Mouse (Mus musculus): Measurements from ENCODE around the gene Gtsf1. TPM values are rescaled to one million over a fixed set of nuclear protein-coding genes. Genes with fewer than 3 reads are reported as not detected.

The Gtsf1 gene
- polyA plus RNA-seq, 1 experiment from 2014 or later = not detected

DNA sequence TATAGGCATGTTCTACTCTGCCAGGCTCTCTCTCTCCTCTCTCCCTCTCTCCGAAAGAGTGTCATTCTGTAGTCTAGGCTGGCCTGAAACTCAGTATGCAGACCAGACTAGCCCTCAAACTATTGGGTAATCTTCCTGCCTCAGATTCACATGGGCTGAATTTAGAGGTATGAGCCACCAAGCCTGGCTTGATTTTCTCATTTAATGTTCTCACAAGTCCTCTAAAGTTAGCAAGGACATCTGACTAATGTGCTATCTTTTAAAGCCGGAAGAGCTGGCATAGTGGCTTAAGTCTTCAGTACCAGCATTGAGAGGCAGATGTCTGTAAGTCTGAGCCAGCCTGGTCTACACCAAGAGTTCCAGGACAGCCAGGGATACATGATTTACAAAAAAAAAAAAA lies 48.2 kb downstream of the Gtsf1 start:
- ATAC-seq (ENCODE audit: low FRiP score) (no peak), DNase-seq (ENCODE audit: low spot score) (no peak)
- 95% methylated on average over 2 of the region's 2 CpGs for WGBS
- no peak overlapping the region for H3K4me3 ChIP-seq (replicated peaks; ENCODE audit: low read length)
- H3K4me2 ChIP-seq (replicated peaks) = no peak overlapping the region
- no peaks in the 10 kb centered on the region for H3K4me1 ChIP-seq (replicated peaks; ENCODE audit: control insufficient read depth, insufficient read depth, low read length)
- no peak overlapping the region for H3K9ac ChIP-seq
- H3K27ac ChIP-seq = no peak overlapping the region
- H3K36me3 ChIP-seq (replicated peaks; ENCODE audit: control insufficient read depth, insufficient read depth) = no peaks in the 10 kb centered on the region
- H3K9me3 ChIP-seq (ENCODE audit: control insufficient read depth, low read length) = no peaks in the 10 kb centered on the region
- H3K27me3 ChIP-seq (ENCODE audit: control insufficient read depth, insufficient read depth, low read length) = no peaks in the 10 kb centered on the region

DNA sequence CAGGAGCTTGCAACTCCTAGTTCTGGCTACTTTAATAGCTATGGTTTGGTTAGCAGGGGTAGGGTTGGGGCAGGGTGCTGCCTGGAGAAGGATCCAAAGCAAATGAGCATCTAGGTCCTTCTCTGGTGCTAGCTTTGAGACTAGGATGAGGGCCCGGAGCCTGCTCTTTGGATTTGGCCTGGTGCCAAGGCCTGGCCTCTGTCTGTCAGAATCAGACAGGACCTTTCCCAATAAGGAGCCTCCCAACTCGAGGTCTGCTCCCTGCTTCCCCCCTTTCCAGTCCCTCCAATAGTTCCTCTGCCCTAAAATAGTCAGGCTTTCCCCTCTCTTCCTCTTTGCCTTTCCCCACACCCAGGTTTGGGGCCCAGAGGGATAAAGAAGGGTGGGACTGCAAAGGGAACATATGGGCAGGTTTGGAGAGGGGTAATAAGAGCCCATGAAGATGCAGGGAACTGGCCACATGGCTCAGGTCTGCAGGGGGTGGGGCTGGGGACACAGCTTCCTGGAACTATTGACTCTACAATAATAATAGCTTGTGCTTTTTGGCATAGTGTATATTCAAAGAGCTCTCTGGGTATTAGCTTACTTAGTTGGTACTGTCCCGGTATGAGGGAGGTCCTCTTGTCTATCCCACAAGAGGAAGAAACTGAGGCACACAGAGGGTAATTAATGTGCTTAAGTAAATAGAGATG lies 51.5 kb downstream of the Gtsf1 start:
- 50% methylated on average over 3 of the region's 3 CpGs for WGBS
- Histone ChIP-seq H3K36me3 (replicated peaks; ENCODE audit: control insufficient read depth, insufficient read depth) (no peaks in the 10 kb centered on the region), H3K4me2 (replicated peaks) (no peak overlapping the region), H3K4me3 (replicated peaks; ENCODE audit: low read length) (no peak overlapping the region), H3K9ac (no peak overlapping the region), H3K4me1 (replicated peaks; ENCODE audit: control insufficient read depth, insufficient read depth, low read length) (no peaks in the 10 kb centered on the region), H3K9me3 (ENCODE audit: control insufficient read depth, low read length) (no peaks in the 10 kb centered on the region), H3K27me3 (ENCODE audit: control insufficient read depth, insufficient read depth, low read length) (no peaks in the 10 kb centered on the region), H3K27ac (no peak overlapping the region)
- DNase-seq (ENCODE audit: low spot score) = no peak
- no peak for ATAC-seq (ENCODE audit: low FRiP score)

DNA sequence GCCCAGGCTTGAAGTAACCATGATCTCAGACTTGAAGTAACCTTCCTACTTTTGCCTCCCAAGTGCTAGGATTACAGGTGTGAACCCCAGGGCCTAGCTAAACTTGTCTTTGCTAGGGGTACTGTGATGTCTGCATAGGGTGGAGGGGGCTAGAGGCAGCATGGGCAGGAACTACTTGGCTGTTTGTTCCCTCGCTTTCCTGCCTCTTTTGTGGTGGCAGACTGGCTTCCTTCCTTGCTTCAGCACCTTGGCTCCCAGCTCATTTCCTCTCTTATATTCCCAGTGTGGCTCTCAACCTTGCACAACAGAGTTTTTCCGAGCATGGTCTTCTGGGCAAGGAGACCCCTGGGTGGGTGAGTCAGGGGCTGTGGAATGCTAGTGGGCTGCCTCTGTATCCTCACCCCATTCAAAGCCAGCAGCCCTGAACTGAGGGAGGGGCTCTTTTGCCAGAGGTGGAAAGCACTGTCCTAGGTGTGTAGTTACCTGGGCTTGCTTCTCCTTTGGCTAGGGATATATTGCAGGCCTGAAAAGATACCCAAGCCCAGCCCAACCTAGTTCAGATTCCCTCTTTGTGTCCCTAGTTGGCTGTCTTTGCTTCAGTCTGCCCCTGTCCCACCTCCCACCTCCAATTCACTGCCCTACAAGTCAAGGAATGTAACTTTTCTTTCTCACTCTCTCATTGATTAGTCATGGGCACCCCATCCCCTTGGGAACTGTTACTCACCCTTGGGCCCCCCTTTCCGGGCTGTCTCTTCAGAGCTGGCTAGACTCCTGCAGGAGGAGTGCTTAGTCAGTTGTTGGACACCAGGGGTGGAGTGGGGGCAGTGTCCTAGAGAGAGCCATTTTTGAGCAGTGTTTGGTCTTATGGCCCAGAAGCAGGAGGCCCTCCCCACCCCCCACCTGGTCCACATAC lies 52.3 kb downstream of the Gtsf1 start:
- H3K36me3 ChIP-seq (replicated peaks; ENCODE audit: control insufficient read depth, insufficient read depth) = no peaks in the 10 kb centered on the region
- DNase-seq (ENCODE audit: low spot score) (no peak), ATAC-seq (ENCODE audit: low FRiP score) (no peak)
- no peaks in the 10 kb centered on the region for H3K4me1 ChIP-seq (replicated peaks; ENCODE audit: control insufficient read depth, insufficient read depth, low read length)
- H3K9me3 ChIP-seq (ENCODE audit: control insufficient read depth, low read length) = no peaks in the 10 kb centered on the region
- H3K4me3 ChIP-seq (replicated peaks; ENCODE audit: low read length) = no peak overlapping the region
- no peak overlapping the region for H3K4me2 ChIP-seq (replicated peaks)
- H3K27ac ChIP-seq = no peak overlapping the region
- H3K27me3 ChIP-seq (ENCODE audit: control insufficient read depth, insufficient read depth, low read length) = no peaks in the 10 kb centered on the region
- H3K9ac ChIP-seq = no peak overlapping the region
- WGBS = 70% methylated on average over 3 of the region's 3 CpGs

DNA sequence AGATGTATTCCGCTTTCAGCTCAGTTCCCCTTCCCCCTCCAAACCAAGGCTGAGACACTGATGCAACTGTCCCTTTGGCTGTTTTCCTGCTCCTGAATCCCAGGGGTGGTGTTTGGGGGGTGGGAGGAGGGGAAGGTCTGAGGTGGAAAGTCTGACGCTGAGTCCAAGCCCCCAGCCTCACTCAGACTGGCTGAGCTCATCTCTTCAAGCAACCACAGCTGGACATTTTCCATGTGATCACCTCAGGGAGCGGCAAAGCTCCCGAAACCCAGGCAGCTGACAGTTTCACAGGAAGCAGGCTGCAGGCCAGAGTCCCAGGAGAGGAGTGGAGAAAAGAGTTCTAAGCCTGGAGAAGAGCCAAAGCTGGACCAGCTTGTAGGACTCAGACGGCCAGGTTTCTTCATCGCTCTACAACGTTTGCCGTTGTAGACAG lies 53.4 kb downstream of the Gtsf1 start:
- no peak overlapping the region for H3K9ac ChIP-seq
- no peaks in the 10 kb centered on the region for H3K4me1 ChIP-seq (replicated peaks; ENCODE audit: control insufficient read depth, insufficient read depth, low read length)
- no peak for ATAC-seq (ENCODE audit: low FRiP score)
- 55% methylated on average over 8 of the region's 8 CpGs for WGBS
- H3K9me3 ChIP-seq (ENCODE audit: control insufficient read depth, low read length) = no peaks in the 10 kb centered on the region
- no peak overlapping the region for H3K4me3 ChIP-seq (replicated peaks; ENCODE audit: low read length)
- H3K36me3 ChIP-seq (replicated peaks; ENCODE audit: control insufficient read depth, insufficient read depth) = no peaks in the 10 kb centered on the region
- DNase-seq (ENCODE audit: low spot score) = no peak
- H3K27ac ChIP-seq = no peak overlapping the region
- no peaks in the 10 kb centered on the region for H3K27me3 ChIP-seq (ENCODE audit: control insufficient read depth, insufficient read depth, low read length)
- no peak overlapping the region for H3K4me2 ChIP-seq (replicated peaks)

DNA sequence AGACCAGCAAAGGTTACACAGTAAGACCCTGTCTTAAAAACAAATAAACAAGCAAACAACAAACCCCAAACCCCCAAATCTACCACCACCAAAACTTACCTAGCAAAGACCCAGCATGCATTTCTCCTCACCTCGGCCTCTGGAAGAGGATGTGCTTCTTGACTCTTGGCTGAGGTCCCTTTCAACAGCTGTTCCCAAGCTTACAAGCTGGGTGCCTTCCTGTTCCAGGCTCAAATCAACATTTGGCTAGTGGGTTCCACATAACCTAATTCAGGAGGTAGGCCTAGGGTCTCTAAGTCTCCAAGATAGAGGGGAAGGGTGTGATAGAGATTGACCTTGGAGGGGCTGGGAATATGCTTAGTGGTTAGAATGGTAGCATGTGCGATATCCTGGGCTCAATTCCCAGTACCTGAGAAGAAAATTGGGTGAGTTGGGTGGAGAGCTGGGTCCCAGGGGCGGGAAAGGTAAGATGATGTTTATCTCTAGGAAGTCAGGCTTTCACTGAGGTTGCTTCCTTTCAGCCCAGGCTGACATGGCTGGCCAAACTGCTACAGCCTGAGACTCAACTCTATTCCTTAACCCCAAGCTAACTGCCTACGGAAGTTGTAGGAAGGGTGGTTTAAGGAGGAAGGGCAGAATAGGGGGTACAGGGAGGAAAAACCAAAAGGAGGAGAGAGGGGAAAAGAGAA lies 55.0 kb downstream of the Gtsf1 start:
- H3K4me3 ChIP-seq (replicated peaks; ENCODE audit: low read length) = no peak overlapping the region
- no peak for DNase-seq (ENCODE audit: low spot score)
- no peaks in the 10 kb centered on the region for H3K36me3 ChIP-seq (replicated peaks; ENCODE audit: control insufficient read depth, insufficient read depth)
- no peak overlapping the region for H3K27ac ChIP-seq
- ATAC-seq (ENCODE audit: low FRiP score) = no peak
- no peaks in the 10 kb centered on the region for H3K27me3 ChIP-seq (ENCODE audit: control insufficient read depth, insufficient read depth, low read length)
- H3K9ac ChIP-seq = no peak overlapping the region
- H3K9me3 ChIP-seq (ENCODE audit: control insufficient read depth, low read length) = no peaks in the 10 kb centered on the region
- 88% methylated on average over 4 of the region's 4 CpGs for WGBS
- no peak overlapping the region for H3K4me2 ChIP-seq (replicated peaks)
- no peaks in the 10 kb centered on the region for H3K4me1 ChIP-seq (replicated peaks; ENCODE audit: control insufficient read depth, insufficient read depth, low read length)

DNA sequence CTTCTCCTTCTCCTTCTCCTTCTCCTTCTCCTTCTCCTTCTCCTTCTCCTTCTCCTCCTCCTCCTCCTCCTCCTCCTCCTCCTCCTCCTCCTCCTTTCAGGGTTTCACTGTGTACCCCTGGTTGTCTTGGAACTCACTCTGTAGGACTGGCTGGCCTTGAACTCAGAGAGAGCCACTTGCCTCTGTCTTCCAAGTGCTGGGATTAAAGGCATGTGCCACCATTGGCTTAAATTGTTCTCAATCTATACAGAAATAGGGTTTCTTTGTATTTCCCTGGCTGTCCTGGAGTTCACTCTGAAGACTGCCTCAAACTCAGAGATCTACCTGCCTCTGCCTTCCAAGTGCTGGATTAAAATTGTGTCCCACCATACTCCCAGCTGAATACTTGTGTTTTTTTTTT lies 57.8 kb downstream of the Gtsf1 start:
- no peaks in the 10 kb centered on the region for H3K9me3 ChIP-seq (ENCODE audit: control insufficient read depth, low read length)
- no peak for ATAC-seq (ENCODE audit: low FRiP score)
- H3K4me1 ChIP-seq (replicated peaks; ENCODE audit: control insufficient read depth, insufficient read depth, low read length) = no peaks in the 10 kb centered on the region
- no peak overlapping the region for H3K9ac ChIP-seq
- no peaks in the 10 kb centered on the region for H3K36me3 ChIP-seq (replicated peaks; ENCODE audit: control insufficient read depth, insufficient read depth)
- no peak for DNase-seq (ENCODE audit: low spot score)
- no peaks in the 10 kb centered on the region; the same call in 1 of the 2 replicates for H3K27me3 ChIP-seq (ENCODE audit: control insufficient read depth, insufficient read depth, low read length)
- no peak overlapping the region for H3K4me2 ChIP-seq (replicated peaks)
- H3K4me3 ChIP-seq (replicated peaks; ENCODE audit: low read length) = no peak overlapping the region
- H3K27ac ChIP-seq = no peak overlapping the region

DNA sequence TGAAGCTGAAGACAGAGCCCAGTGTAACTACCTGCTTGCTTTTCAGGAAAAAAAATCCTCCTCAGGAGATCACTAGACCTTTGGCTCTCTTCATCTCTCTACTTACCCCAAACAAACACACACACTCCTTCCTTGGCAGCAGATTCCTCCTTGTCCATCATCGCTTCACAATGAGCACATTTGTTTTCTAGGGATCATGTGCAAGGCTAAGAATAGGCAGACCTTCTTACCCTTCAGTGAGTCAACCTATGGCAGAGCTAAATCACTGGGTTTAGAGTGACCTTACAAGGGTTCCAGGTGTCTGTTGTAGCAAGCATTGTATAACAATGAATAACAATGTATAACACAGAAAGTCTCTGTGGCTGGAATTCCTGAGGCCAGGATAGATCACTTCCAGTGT lies 58.5 kb downstream of the Gtsf1 start:
- H3K9ac ChIP-seq = no peak overlapping the region
- peaks cover 3% of the 10 kb centered on the region for H3K4me1 ChIP-seq (replicated peaks; ENCODE audit: control insufficient read depth, insufficient read depth, low read length)
- no peak overlapping the region for H3K4me3 ChIP-seq (replicated peaks; ENCODE audit: low read length)
- DNase-seq (ENCODE audit: low spot score) = no peak
- no peak overlapping the region for H3K27ac ChIP-seq
- no peak overlapping the region for H3K4me2 ChIP-seq (replicated peaks)
- no peak for ATAC-seq (ENCODE audit: low FRiP score)
- 80% methylated on average over 1 of the region's 1 CpGs for WGBS
- no peaks in the 10 kb centered on the region for H3K36me3 ChIP-seq (replicated peaks; ENCODE audit: control insufficient read depth, insufficient read depth)
- H3K27me3 ChIP-seq (ENCODE audit: control insufficient read depth, insufficient read depth, low read length) = peaks cover 4% of the 10 kb centered on the region
- H3K9me3 ChIP-seq (ENCODE audit: control insufficient read depth, low read length) = no peaks in the 10 kb centered on the region

DNA sequence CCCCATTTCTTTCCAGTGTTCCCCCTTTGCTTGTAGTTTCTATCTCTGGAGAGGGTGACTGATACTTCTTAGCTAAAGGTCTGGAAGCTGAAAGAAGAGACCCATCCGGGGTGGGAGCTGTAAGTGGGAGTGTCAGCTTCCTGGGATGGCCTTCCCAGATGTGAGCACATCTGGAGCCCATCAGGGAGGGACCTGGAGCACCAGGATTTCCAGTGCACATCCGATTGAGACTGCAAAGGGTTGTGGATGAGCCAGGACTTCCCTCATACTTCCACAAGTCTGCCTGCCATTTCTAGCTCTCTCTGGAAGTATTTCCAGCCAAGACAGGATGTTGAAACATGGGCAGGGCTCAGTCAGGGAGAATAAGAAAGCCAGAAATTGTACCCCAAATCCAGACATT lies 59.1 kb downstream of the Gtsf1 start:
- H3K9me3 ChIP-seq (ENCODE audit: control insufficient read depth, low read length) = no peaks in the 10 kb centered on the region
- no peaks in the 10 kb centered on the region for H3K36me3 ChIP-seq (replicated peaks; ENCODE audit: control insufficient read depth, insufficient read depth)
- H3K4me1 ChIP-seq (replicated peaks; ENCODE audit: control insufficient read depth, insufficient read depth, low read length) = peaks cover 9% of the 10 kb centered on the region
- no peak overlapping the region for H3K4me3 ChIP-seq (replicated peaks; ENCODE audit: low read length)
- H3K27me3 ChIP-seq (ENCODE audit: control insufficient read depth, insufficient read depth, low read length) = peaks cover 6% of the 10 kb centered on the region
- ATAC-seq (ENCODE audit: low FRiP score) (no peak), DNase-seq (ENCODE audit: low spot score) (no peak)
- 43% methylated on average over 2 of the region's 2 CpGs for WGBS
- H3K4me2 ChIP-seq (replicated peaks) = no peak overlapping the region
- no peak overlapping the region for H3K27ac ChIP-seq
- no peak overlapping the region for H3K9ac ChIP-seq

DNA sequence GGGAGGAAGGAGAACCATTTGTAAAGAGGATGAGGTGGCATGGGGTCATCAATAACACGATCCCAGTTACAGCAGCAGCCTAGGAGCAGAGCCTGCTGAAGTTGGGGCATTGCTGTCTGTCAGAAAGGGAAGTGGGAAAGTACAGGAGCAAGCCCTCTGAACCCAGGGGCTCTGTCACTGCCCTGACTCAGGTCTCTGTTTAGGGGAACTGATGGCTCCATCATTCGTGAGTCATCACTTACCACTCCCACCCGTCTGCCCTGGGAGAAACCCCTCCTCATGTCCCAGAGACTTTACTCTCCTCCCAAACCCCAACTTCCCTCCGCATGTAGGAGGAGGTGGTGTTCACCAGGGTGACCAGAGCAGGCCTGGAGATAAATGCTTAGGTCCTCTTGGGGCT lies 59.8 kb downstream of the Gtsf1 start:
- ATAC-seq (ENCODE audit: low FRiP score) = no peak
- H3K9ac ChIP-seq = no peak overlapping the region

More for the DNA sequence above, 59.8 kb downstream of the Gtsf1 start:
- H3K36me3 ChIP-seq (replicated peaks; ENCODE audit: control insufficient read depth, insufficient read depth) = no peaks in the 10 kb centered on the region
- peaks cover 11% of the 10 kb centered on the region for H3K4me1 ChIP-seq (replicated peaks; ENCODE audit: control insufficient read depth, insufficient read depth, low read length)
- H3K27ac ChIP-seq = no peak overlapping the region
- no peak for DNase-seq (ENCODE audit: low spot score)
- peaks cover 8% of the 10 kb centered on the region for H3K27me3 ChIP-seq (ENCODE audit: control insufficient read depth, insufficient read depth, low read length)
- H3K4me2 ChIP-seq (replicated peaks) = no peak overlapping the region
- no peaks in the 10 kb centered on the region for H3K9me3 ChIP-seq (ENCODE audit: control insufficient read depth, low read length)
- no peak overlapping the region for H3K4me3 ChIP-seq (replicated peaks; ENCODE audit: low read length)
- 46% methylated on average over 4 of the region's 4 CpGs for WGBS

All from hindbrain, embryonic 14.5 days (tissue).